Mouse (Mus musculus) fat pad, adult 2 months (tissue): ENCODE results near the gene Rrp1.
A peak's percentile ranks its signal among the peaks of the same experiment; 100 is the strongest.

Experiments
- DNase-seq: peaks from one replicate; pipeline ENCODE4 v3.0.0-alpha.2; 2011; ENCODE audit warnings: low read depth, low spot score; ENCODE audit errors: extremely low read depth

Rrp1 gene

DNA sequence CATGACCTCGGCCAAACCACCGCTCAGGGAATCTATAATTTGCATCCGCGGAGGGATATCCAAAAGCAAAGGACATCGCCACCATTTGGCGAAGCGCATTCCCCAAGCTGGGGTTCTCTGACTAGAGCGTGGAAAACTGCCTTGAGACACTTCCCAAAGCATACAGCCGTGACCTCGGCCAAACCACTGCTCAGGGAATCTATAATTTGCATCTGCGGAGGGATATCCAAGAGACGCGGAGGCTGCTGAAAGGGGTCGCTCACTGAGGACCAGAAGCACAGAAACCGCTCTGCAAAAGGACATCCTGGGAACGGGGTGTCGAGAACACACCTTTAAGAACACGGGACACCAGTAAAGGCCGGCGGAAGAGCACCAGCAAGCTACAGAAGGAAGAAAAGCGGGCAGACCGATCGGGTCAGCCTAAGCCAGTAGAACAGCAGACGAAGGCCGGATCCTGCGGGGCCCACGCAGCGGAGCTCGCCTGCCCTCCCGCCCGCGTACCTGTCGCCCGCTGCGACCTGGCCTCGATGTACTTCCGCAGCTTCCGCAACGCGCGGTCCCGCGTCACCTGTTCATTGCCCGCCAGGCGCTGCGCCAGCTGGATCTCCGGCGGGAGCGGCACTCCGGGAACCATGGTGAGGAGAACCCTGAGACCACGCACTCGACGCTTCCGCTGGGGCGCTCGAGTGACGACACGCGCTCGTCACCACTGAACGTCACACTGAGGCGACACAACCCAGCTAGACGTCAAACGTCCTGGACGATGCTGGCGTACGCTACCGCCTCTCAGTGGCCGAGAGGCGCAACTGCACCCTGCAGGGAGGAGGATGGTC is at the start of gene Rrp1:
Gene Rrp1, minus strand, starts transcription at position 725 of the 833 bp plus-strand sequence.
- DNase-seq: peak; percentile 45

DNA sequence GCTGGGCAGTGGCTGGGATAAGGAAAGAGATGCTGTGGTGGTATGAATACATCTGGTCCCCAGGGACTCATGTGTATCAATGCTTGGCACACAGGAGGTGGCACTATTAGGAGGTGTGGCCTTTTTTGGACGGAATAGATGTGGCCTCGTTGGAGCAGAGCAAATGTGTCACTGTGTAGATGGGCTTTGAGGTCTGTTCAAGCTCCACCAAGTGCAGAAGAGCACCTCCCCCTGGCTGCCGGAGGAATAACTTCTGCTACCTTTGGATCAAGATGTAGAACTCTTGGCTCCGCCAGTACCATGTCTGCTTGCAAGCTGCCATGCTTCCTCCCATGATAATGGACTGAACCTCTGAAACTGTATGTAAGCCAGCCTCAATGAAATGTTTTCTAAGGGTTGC is 48.9 kb upstream of the Rrp1 start:
- DNase-seq: no peak

DNA sequence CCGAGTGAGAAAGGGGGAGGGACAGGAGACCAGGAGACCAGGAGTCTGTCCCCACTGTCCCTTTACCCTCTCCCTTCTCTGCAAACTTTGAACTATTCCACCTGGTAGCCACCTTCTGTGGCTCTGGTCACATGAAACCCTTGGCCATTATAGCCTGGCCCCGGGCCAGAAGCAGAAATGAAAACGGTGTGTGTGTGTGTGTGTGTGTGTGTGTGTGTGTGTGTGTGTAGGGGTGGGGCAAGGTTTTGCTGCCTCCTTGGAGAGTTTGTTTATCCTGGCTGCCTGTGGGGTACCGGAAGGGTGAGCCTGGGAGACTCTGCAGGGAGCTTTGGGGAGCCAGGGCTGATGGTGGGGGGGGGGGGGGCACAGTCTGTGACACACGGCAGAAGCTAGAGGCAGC is 47.6 kb upstream of the Rrp1 start:
- no peak for DNase-seq

DNA sequence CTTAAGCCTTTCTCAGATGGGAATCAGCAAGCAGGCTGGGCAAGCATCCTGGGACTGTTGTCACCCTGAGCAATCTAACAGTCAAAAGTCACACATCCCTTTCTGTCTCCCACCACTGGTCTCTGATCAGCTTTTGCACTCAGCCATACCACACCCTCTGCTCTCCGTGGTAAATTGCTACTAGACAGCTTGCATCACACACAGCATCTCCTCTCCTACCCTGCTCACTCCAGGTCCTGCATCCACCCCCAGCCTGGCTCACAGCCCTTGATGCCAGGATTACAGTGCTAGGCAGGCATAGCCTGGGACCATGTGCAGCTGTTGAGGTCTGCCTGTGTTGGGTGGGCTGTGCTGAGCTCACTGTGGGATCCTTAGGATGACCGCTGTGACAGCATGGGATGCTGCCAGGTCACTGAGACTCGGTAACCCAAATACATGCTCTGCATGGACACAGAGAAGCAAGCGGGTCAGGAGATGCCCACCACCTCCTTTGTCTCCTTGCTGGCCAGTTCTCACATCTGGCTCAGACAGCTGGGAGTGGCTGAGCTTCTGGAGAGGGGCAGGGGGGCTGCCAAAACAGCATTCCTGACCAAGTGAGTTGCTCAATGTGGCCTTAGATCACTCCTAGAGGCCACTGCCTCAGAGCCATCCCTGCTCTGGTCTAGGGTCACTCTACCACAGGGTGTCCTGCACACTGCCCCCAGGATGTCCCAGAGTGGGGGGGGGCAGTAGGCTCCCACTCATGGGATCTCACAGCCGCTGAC is 45.7 kb upstream of the Rrp1 start:
- DNase-seq: no peak

DNA sequence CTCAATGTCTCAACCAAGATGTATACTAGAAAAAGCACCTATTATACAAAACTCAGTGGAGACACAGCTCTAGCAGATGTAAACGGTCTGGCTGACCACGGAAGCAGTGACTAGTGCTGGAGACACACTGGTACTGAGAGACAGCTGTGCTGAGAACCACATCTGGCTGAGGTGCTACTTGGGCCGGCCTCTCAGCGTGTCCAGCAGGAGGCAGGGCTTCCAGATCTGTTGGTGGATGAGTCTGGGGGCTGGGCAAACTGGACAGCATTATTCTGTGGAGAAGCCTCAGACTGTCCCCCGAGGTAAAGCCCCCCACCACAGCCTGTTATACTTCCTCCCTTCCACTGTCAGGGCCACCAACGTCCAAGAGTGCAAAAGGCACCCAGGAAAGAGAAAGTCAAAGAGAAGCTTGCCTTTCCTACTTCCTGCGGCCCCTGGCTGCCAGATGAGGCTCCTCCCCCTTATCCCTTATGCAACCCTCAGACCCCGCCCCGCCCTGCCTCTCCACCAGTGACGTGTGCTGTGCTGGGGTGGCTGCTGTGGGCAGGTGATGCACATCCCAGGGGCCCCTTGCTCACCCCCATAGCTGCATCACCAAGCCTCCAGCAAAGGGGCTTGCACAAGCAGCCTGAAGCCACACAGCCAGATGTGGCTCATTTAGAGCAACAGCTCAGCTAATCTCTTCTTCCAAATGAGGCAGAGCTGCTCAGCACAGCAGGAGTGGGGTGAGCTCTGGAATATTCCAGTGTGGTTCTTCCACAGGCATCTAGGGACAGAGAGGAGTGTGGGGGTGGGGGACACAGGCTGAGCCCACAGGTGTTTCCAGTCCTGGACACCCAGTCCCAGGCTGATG is 44.9 kb upstream of the Rrp1 start:
- DNase-seq: no peak

DNA sequence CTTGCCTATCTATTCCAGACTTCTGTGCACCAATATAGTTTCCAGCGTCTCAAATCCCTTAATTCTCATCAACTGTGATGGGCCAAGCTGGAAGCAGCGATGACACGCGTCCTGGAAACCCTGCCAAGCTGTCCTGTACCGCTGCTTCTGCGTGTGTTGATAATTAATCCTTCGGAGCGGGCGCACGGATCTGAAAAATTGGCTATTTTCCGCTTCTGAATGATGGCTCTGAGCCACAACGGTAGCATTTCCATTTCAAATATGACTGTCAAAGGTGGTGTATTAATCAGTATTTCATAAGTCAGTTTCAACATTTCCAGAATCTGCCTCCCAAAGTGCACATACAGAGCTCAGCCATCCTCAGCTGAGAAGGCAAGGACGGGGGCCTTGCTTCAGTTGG is 43.9 kb upstream of the Rrp1 start:
- DNase-seq: no peak

DNA sequence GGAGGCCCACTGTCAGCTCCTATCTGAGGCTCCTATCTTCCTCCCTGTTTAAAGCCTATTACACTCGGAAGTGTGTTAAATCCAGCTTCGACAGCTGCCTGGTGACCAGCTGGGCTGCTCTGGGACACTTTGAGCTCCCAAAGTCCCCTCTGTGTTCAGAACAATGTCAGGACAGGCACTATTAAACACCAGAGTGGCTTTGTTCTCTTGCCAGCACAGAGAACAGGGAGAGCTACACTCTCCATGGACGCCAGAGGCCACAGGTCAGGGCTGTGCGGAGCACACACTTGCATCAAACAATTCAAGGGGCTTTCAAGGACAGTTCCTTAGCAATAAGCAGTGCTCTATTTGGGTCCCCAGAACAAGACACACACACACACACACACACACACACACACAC is 39.8 kb upstream of the Rrp1 start:
- no peak for DNase-seq

DNA sequence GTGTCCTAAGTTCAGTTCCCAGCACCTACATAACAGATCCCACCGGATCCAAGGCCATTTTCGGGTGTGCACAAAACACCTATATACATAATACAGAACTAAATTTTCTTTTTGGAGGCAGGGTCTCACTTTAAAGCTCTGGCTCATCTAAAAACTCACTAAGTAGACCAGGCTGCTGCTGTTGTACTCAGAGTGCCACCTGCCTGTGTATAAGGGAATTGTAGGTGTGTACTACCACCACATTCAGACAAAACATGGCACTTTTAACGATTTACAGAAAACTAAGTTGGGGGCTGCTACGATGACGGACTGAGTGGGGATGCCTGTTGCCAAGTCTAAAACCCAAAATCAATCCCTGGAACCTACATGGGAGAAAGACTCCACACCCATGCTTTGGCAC is 37.9 kb upstream of the Rrp1 start:
- no peak for DNase-seq

DNA sequence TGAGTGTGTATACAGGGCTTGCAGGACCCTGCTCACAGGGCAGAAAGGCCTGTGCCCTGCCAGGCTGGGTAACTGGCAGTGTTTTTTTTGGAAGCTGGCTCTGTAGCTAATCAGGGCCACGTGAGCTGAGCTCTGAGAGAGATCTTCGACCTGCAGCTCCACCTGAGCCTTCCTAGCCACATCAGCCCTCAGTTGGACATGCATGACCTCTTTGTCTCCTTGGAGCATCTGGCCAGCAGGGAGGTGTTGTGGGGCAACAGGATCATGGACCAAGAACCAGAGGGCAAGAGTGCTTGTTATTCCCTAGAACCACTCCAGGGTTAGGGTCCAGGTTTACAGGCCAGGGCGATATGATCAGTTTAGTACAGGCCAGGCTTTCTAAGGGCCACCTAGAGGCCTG is 34.6 kb upstream of the Rrp1 start:
- no peak for DNase-seq

DNA sequence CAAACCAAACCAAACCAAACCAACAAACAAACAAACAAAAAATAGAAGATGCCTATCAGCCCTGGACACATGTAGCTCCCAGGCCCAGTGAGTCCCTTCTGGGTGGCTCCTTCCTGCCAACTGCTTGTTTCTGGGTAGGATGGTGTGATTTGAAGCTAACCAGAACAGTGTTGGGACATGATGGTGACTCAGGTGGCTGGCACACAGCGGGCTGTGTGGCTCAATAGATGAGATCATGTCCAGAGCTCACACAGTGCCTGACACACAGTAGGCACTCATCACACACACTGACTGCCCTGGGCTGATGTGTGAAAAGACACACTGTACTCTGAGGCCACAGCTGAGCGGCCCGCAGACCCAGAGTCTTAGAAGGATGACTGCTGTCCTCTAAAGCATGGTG is 33.4 kb upstream of the Rrp1 start:
- DNase-seq: no peak

DNA sequence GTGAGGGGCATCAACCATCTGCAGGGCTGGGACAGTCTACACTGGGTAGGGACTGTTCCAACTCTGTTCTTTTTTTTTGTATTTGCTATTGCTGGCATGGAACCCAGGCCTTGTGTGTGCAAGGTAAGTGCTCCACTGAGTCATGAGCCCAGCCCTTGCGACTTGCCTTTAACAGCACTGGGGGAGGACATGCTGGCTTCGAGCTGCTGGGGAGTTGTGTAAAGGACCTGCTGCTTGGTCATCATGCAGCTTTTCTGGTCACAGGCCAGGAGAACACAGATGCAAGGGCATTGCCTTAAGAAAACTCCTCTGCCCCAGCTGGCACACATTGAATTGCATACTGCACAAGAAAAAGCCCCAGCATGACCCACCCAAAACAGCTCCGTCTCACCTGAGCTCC is 29.4 kb upstream of the Rrp1 start:
- DNase-seq: no peak

DNA sequence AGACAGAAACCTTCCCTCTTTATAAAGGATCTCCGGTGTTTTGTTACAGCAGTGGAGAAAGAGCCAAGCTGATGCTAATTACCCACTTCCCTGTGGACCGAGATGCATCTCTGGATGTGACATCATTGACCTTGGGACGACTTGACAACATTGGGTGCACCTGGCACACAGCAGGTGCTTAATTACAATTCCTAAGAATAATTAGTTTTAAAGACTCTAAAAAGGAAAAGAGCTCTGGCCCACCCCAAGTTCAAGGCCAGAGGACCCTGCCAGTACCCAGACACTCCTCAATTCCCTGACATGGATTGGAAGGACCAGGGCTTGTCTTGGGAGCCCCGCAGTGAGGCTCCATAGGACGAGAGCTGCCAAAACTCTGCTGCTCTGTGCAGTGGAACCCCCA is 28.8 kb upstream of the Rrp1 start:
- no peak for DNase-seq

DNA sequence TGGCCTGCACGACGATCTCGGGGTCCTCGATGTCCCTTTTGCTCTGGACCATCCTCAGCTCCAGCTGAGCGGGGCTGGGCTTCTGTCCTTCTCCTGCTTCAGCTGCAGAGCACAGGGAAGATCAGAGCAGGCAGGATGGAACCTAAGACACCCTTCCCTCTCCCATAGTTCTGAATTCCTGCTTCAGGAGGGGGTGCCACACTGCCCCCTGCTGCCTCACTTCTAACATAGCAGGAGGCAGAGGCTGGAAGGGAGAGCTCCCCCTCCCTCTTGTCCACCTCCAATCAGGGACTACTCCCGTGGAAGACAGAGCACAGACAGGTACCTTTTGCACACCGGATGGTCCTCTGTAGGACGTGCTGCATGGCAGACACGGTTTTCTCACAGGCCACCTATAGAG is 28.0 kb upstream of the Rrp1 start:
- no peak for DNase-seq

DNA sequence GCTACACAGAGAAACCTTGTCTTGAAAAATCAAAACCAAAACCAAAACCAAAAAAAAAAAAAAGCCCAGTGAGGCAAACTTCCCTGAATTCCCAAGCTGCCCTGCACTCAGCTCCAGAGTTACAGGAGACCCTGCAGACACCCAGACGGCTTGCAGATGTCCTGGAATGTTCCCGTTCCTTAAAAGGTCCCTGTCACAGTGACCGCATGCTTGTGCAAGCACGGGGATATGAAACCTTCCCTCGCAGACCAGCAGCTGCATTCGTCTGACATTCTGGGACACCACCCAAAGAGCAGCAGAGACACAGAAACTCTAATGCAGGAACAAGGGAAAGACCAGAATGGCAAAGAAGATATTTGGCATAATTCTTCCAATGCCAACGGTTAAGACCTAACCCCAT is 27.1 kb upstream of the Rrp1 start:
- no peak for DNase-seq

DNA sequence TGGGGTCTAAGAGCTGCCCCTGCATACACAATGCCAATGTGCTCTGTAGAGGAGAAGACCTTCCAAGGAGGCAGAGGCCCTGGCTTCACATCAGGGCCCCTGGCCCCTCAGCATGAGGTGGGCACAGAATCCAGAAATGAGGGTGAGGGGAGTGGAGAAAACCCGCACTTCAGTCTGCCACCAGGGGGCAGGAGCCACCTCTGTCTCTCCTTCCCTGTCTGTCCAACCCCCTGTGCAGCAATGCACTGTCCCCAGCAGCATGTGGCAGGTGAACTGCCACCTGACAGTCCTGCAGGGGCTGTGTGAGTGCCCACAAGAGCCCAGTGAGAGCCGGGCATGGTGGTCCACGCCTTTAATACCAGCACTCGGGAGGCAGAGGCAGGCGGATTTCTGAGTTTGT is 26.7 kb upstream of the Rrp1 start:
- DNase-seq: no peak

DNA sequence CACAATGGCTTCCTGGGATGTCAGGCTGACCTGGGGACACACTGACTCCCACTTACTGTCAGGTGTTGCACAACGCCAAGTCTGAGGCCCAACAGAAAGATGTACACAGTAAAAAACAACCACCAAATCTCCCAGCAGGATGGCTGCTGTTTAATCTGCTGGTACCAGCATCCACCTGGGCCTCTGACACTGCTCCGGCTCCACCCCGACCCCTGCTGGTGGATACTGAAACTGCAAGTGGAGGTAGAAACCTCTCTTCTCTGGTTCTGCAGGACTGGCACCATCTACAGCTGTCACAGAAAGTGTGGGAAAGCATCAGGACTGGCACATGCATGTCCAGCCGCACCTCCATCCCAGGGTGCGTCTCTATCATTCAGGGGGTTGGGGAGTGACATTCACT is 25.3 kb upstream of the Rrp1 start:
- no peak for DNase-seq

DNA sequence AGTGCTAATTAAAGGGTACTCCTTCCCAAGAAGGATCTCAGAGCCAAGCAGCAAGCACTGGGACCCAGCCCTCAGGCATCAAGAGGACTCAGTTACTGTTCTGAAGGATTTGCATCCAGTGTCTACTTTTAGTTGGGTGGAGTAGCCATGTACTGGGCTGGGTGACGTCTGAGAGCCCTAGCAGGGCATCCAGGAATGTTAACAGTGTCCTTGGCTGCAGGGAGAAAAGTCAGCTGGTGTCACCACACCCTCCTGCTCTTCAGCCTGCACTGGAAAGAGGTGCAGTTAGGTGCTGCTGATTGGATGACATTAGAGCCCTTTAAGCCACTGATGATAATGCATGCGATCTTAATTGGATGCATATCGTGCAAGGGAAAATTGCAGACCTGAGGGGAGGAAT is 20.0 kb upstream of the Rrp1 start:
- no peak for DNase-seq

DNA sequence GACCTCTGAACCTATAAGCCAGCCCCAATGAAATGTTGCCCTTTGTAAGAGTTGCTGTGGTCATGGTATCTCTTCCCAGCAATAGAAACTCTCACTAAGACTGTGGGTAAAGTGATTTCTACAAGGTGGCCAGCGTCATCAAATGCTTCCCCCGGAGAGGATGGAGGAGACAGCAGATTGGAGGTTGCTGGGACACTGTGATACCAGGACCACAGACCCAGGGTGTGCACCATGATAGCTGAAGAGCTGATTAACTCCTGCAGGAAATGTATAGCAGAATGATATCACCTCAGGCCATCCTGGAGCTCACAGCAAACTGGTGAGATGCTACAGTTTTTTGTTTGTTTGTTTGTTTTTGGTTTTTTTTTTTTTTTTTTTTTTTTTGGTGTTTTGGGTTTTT is 16.9 kb upstream of the Rrp1 start:
- DNase-seq: no peak

DNA sequence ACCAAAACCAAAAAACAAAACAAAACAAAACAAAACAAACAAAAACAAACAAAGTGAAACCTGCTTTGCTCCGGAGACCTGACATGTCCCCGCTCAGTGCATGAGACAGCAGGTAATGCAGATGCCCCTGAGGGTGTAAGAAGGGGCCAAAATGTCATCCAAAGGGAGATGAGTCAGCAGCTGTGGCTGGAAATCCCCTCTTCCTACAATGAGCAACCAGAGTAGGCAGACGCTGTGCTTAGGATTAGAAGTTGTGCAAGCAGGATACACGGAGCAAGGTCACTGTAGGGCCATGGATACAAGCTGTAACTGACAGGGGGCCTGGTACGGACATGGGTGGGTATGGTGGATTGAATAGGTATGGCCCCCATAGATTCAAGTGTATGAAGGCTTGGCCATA is 16.3 kb upstream of the Rrp1 start:
- peak; percentile 59 for DNase-seq

DNA sequence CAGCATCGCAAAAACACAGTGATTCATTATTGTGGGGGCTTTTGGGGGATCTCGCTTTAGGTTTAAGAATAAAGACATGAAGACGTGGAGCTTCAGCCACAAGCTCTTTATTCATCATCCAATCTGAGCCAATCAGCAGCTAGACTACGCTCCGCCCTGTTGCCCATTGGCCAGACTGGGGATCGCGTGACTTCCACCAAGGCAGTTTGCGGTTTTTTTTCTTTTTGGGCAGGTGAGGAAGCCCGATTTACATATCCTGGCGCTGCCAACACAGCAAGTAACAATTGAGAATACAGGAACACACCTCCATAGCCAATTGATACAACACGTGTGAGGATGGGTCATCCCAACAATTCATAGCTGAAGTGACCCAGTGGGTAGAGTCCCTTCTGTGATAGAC is 15.2 kb upstream of the Rrp1 start:
- DNase-seq: no peak

DNA sequence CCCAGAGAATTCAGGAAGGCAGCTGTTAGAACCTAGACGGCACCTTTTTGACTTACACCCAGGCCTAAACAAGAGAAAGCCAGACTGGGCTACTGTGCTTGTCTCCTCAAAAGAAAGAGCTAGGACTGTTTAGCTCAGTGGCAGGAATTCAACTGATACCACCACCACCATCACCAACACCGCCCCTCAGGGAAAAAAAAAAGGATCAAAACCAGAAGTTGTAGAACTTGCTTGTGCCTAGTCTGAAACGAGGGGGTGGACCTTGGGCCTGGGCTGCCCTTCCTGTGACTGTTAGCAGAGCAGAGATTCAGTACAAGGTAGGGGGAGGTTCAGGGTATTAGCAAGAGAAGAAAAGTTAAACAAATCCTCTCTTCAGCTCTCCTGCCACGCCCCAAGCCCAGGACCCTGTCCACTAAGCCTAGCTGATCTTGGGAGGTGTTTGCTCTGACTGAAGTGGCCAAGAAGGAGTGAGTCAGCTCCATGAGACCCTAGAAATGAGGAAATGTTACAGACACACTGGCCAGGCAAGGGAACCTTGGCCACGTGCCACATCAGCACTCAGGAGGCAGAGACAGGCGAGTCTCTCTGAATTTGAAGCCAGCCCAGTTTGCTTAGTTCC is 13.4 kb upstream of the Rrp1 start:
- DNase-seq: no peak
